Mouse (Mus musculus): ENCODE results near the gene G3bp1. TPM values are rescaled to one million over a fixed set of nuclear protein-coding genes. Genes with fewer than 3 reads are reported as not detected.
A peak's percentile ranks its signal among the peaks of the same experiment; 100 is the strongest.

G3bp1 gene
- total and polyA plus RNA-seq, 3 experiments: 145 to 233 (median 183) TPM

DNA sequence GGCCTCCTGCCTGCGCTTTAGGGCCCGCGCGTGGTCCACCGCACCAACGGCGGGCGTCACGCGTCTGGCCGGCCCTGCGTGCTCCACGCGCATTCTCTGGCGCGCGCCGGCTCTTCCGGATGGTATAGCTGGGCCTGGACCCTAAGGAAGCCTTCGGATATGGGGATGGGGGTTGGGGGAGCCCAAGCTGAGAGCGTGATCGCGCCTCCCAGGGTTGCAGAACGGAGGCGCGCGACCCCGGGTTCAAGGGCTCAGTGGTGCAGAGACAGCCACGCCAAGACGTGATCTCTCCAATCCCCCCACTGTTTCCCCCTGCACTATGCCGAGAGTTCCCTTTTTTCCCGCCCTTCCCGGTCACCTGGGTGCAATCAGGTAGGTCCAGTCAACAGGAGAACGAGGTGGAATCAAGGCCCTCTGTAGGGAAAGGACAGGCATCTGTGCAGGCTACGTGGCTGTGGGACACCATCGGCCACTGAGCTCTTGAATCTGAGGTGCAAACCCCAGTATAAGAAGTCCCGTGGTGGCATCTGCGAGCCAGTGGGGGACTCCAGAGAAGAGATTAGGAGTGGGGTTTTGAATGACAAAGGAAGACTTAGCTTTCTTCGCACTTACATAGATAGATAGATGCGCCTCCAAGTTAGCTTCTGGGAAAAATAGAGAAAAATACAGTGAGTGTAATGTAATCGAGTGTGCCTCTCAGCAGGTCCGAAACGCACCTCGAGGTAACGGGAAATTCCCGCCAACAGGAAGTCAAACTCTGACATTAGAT lies 622 bp downstream of the G3bp1 start:
- Histone ChIP-seq H3K36me3 (replicated peaks in 1 of 2; ENCODE audit: control insufficient read depth in 1 of 2, insufficient read depth in 1 of 2, low read length in 1 of 2) (peaks cover 9 to 32% of the 10 kb centered on the region in 2 experiments), H3K9me3 (replicated peaks; ENCODE audit: low read length) (no peaks in the 10 kb centered on the region), H3K4me2 (ENCODE audit: insufficient read depth, low read depth, poor library complexity, severe bottlenecking) (peak overlapping the region; percentile 73), H3K27me3 (replicated peaks) (no peaks in the 10 kb centered on the region), H3K4me1 (ENCODE audit: control insufficient read depth in 1 of 2, insufficient read depth in 2 of 2) (peaks cover 10 to 35% of the 10 kb centered on the region in 2 experiments), H3K27ac (ENCODE audit: insufficient read depth, low read depth) (peak overlapping the region; percentile 59), H3K79me2 (replicated peaks; ENCODE audit: control insufficient read depth, extremely low read depth, insufficient read depth, poor library complexity, severe bottlenecking) (peaks cover 55% of the 10 kb centered on the region), H3K9ac (ENCODE audit: insufficient read depth, low read depth) (peak overlapping the region; percentile 89), H3K4me3 (replicated peaks in 1 of 3; ENCODE audit: low read depth in 2 of 3, low read length in 2 of 3, poor library complexity in 1 of 3) (peak overlapping the region; percentile 91 to 100 (median 93))
- DNase-seq (ENCODE audit: extremely low read depth): no peak
- dilution Hi-C loops (cut with MboI; ENCODE audit: extremely low pct_ligation_motif_present, extremely low pct_unique_long_range_greater_than_20kb, low sequenced_read_pairs): no loop called here
- in situ Hi-C loops (cut with MboI; ENCODE audit: low pct_ligation_motif_present, low pct_unique_long_range_greater_than_20kb, low sequenced_read_pairs): no loop called here
- TF ChIP-seq MYC (IDR thresholded peaks at IDR 0.05; ENCODE audit: low read depth, low read length) (no peak), E2F4 (IDR thresholded peaks at IDR 0.05; ENCODE audit: insufficient replicate concordance, low read depth, low read length) (no peak), SIN3A (IDR thresholded peaks at IDR 0.05; ENCODE audit: low read length) (peak; percentile 23; the same call in 1 of the 2 replicates), MAZ (IDR thresholded peaks at IDR 0.05; ENCODE audit: low read depth, low read length) (0 out of 2 replicates have a peak, but pooled peaks have one; percentile 40), CTCF (conservative IDR thresholded peaks at IDR 0.05 in 1 of 2, IDR thresholded peaks at IDR 0.05 in 1 of 2; ENCODE audit: low read depth in 2 of 2, low read length in 2 of 2) (no peak), MXI1 (IDR thresholded peaks at IDR 0.05; ENCODE audit: low read depth, low read length) (peak; percentile 75), CHD1 (IDR thresholded peaks at IDR 0.05; ENCODE audit: low read depth, low read length) (0 out of 2 replicates have a peak, but pooled peaks have one; percentile 39), ZMIZ1 (IDR thresholded peaks at IDR 0.05; ENCODE audit: low read depth, low read length) (peak; percentile 1; the same call in 1 of the 2 replicates), MAX (IDR thresholded peaks at IDR 0.05; ENCODE audit: low read length) (peak; percentile 31), PAX5 (IDR thresholded peaks at IDR 0.05; ENCODE audit: low read length) (no peak), TBP (conservative IDR thresholded peaks at IDR 0.05; ENCODE audit: low read depth, low read length) (0 out of 2 replicates have a peak, but pooled peaks have one; percentile 17)

GRCm38 (mm10) chr11:55470761-55471160 lies 1.3 kb downstream of the G3bp1 start:
- H3K79me2 ChIP-seq (replicated peaks; ENCODE audit: control insufficient read depth, extremely low read depth, insufficient read depth, poor library complexity, severe bottlenecking): peaks cover 59% of the 10 kb centered on the region

More at GRCm38 (mm10) chr11:55470761-55471160, 1.3 kb downstream of the G3bp1 start:
- in situ Hi-C loops (cut with MboI; ENCODE audit: low pct_ligation_motif_present, low pct_unique_long_range_greater_than_20kb, low sequenced_read_pairs) (no loop called here), dilution Hi-C loops (cut with MboI; ENCODE audit: extremely low pct_ligation_motif_present, extremely low pct_unique_long_range_greater_than_20kb, low sequenced_read_pairs) (no loop called here)
- Histone ChIP-seq H3K9me3 (replicated peaks; ENCODE audit: low read length) (no peaks in the 10 kb centered on the region), H3K4me1 (ENCODE audit: control insufficient read depth in 1 of 2, insufficient read depth in 2 of 2) (peaks cover 10 to 39% of the 10 kb centered on the region in 2 experiments), H3K9ac (ENCODE audit: insufficient read depth, low read depth) (peak overlapping the region; percentile 89), H3K4me2 (ENCODE audit: insufficient read depth, low read depth, poor library complexity, severe bottlenecking) (peak overlapping the region; percentile 73), H3K36me3 (replicated peaks in 1 of 2; ENCODE audit: control insufficient read depth in 1 of 2, insufficient read depth in 1 of 2, low read length in 1 of 2) (peaks cover 9 to 35% of the 10 kb centered on the region in 2 experiments), H3K27me3 (replicated peaks) (no peaks in the 10 kb centered on the region), H3K27ac (ENCODE audit: insufficient read depth, low read depth) (no peak overlapping the region), H3K4me3 (replicated peaks in 1 of 3; ENCODE audit: low read depth in 2 of 3, low read length in 2 of 3, poor library complexity in 1 of 3) (peak overlapping the region; percentile 91 to 100 (median 93))
- DNase-seq (ENCODE audit: extremely low read depth): no peak
- TF ChIP-seq CHD2 (IDR thresholded peaks at IDR 0.05; ENCODE audit: low read length): 0 out of 2 replicates have a peak, but pooled peaks have one; percentile 7
- TF ChIP-seq NELFE (IDR thresholded peaks at IDR 0.05; ENCODE audit: low read depth, low read length): no peak
- no peak for TF ChIP-seq MXI1 (IDR thresholded peaks at IDR 0.05; ENCODE audit: low read depth, low read length)
- no peak for TF ChIP-seq MYC (IDR thresholded peaks at IDR 0.05; ENCODE audit: low read depth, low read length)
- TF ChIP-seq BHLHE40 (IDR thresholded peaks at IDR 0.05; ENCODE audit: low read depth, low read length): no peak
- no peak for TF ChIP-seq HCFC1 (IDR thresholded peaks at IDR 0.05; ENCODE audit: low read depth, low read length)
- TF ChIP-seq USF2 (conservative IDR thresholded peaks at IDR 0.05; ENCODE audit: low read depth, low read length): no peak
- TF ChIP-seq ZKSCAN1 (IDR thresholded peaks at IDR 0.05; ENCODE audit: borderline replicate concordance, low read depth, low read length): no peak
- TF ChIP-seq ZNF384 (IDR thresholded peaks at IDR 0.05; ENCODE audit: low read depth, low read length): no peak
- no peak for TF ChIP-seq UBTF (IDR thresholded peaks at IDR 0.05; ENCODE audit: low read depth, low read length)
- TF ChIP-seq GABPA (IDR thresholded peaks at IDR 0.05; ENCODE audit: insufficient replicate concordance, low read depth, low read length): no peak
- TF ChIP-seq MAZ (IDR thresholded peaks at IDR 0.05; ENCODE audit: low read depth, low read length): 0 out of 2 replicates have a peak, but pooled peaks have one; percentile 25
- TF ChIP-seq IRF4 (IDR thresholded peaks at IDR 0.05; ENCODE audit: low read depth, low read length): no peak
- no peak for TF ChIP-seq RAD21 (IDR thresholded peaks at IDR 0.05; ENCODE audit: low read depth, low read length)
- TF ChIP-seq ZMIZ1 (IDR thresholded peaks at IDR 0.05; ENCODE audit: low read depth, low read length): no peak
- no peak for TF ChIP-seq USF1 (IDR thresholded peaks at IDR 0.05; ENCODE audit: low read depth, low read length)
- TF ChIP-seq CHD1 (IDR thresholded peaks at IDR 0.05; ENCODE audit: low read depth, low read length): peak; percentile 52; the same call in 1 of the 2 replicates
- no peak for TF ChIP-seq POLR2A (IDR thresholded peaks at IDR 0.05; ENCODE audit: low read depth, low read length)
- TF ChIP-seq ELF1 (IDR thresholded peaks at IDR 0.05; ENCODE audit: low read depth, low read length): no peak; the same call in 1 of the 2 replicates
- TF ChIP-seq ZC3H11A (IDR thresholded peaks at IDR 0.05; ENCODE audit: low read depth, low read length): no peak
- no peak for TF ChIP-seq ETS1 (conservative IDR thresholded peaks at IDR 0.05; ENCODE audit: low read depth, low read length)
- TF ChIP-seq JUND (conservative IDR thresholded peaks at IDR 0.05; ENCODE audit: low read depth, low read length): no peak
